In genomic region chr7:35154449-35154848, GRCm38 (mm10) we compare ENCODE assay signal across 27 mouse cellular contexts. TPM values are rescaled to one million over a fixed set of nuclear protein-coding genes. Genes with fewer than 3 reads are reported as not detected.
DNase-seq lines count a peak whose midpoint lies in the region; ATAC-seq and TF ChIP-seq lines count a peak whose summit lies in the region.
"Had no signal": no experiment of that assay in that cellular context is flagged by ENCODE, and none has a peak within 500 bp of the region (broad histone marks: within the 10 kb centered on the region; RNA-seq: fewer than 3 reads in every experiment).

No protein-coding gene starts in this region.

- no peaks in the 10 kb centered on the region for H3K27me3 ChIP-seq in intestine, embryonic 15.5 days (replicated peaks)
- H3K27me3 ChIP-seq in intestine, postnatal 0 days (replicated peaks; ENCODE audit: control insufficient read depth, insufficient read depth, low read length), result no peaks in the 10 kb centered on the region
- no peaks in the 10 kb centered on the region for H3K27me3 ChIP-seq in MEL (ENCODE audit: control insufficient read depth in 1 of 2, insufficient read depth in 2 of 2, low read length in 2 of 2)
- H3K27me3 ChIP-seq: hindbrain, embryonic 13.5 days had no signal

- H3K79me2 ChIP-seq in MEL (ENCODE audit: control insufficient read depth, insufficient read depth, low read length, poor library complexity), result no peaks in the 10 kb centered on the region

- peak; percentile 36 for DNase-seq in MEL (ENCODE audit: low read depth, low spot score)
- peak; percentile 48 for DNase-seq in induced T-regulatory cell, adult 2 months (ENCODE audit: low read depth)
- no peak for DNase-seq in left cerebral cortex, postnatal 25 days (ENCODE audit: low spot score in 2 of 2)
- DNase-seq in right cerebral cortex, postnatal 10 days (ENCODE audit: low spot score in 2 of 2), result no peak
- no peak for DNase-seq in thymus, postnatal 25 days
- DNase-seq: adrenal gland, adult 8-10 months; adrenal gland, postnatal 25 days; B cell, adult 2 months; cerebellum, adult 11-12 months; cerebellum, adult 8-10 months; cerebellum, postnatal 10 days; cerebellum, postnatal 36 days; gastrocnemius, postnatal 10 days; gastrocnemius, postnatal 36 days; heart, adult 11 months had no signal

- no peak overlapping the region for H3K27ac ChIP-seq in intestine, embryonic 15.5 days
- H3K27ac ChIP-seq in intestine, postnatal 0 days (ENCODE audit: low read depth, low read length), result no peak overlapping the region
- H3K27ac ChIP-seq in MEL (ENCODE audit: control insufficient read depth, low read depth, low read length), result no peak overlapping the region; the same call in 1 of the 2 replicates
- H3K27ac ChIP-seq: forebrain, embryonic 10.5 days; forebrain, embryonic 13.5 days; hindbrain, embryonic 13.5 days had no signal

- no peak overlapping the region for H3K4me3 ChIP-seq in intestine, embryonic 15.5 days (replicated peaks)
- no peak overlapping the region for H3K4me3 ChIP-seq in intestine, postnatal 0 days (ENCODE audit: low read depth, low read length)
- H3K4me3 ChIP-seq in MEL (ENCODE audit: control insufficient read depth in 1 of 2, insufficient read depth in 1 of 2, low read depth in 2 of 2, low read length in 2 of 2), result no peak overlapping the region
- H3K4me3 ChIP-seq: forebrain, embryonic 10.5 days; forebrain, embryonic 13.5 days; hindbrain, embryonic 13.5 days had no signal

- TF ChIP-seq RAD21 in MEL (IDR thresholded peaks at IDR 0.05; ENCODE audit: low read depth, low read length), result no peak

- intact Hi-C loops in left cerebral cortex, postnatal 25 days (cut with DNase I), result no loop called here

- H3K4me2 ChIP-seq in intestine, embryonic 15.5 days (replicated peaks), result no peak overlapping the region
- no peak overlapping the region for H3K4me2 ChIP-seq in intestine, postnatal 0 days (replicated peaks; ENCODE audit: low read depth)
- H3K4me2 ChIP-seq: forebrain, embryonic 13.5 days; heart, embryonic 11.5 days; hindbrain, embryonic 13.5 days had no signal

- TF ChIP-seq POLR2A in MEL (IDR thresholded peaks at IDR 0.05; ENCODE audit: control insufficient read depth in 1 of 2, insufficient read depth in 1 of 2, low read depth in 1 of 2, low read length in 2 of 2, poor library complexity in 1 of 2), result no peak

- H3K4me1 ChIP-seq in intestine, embryonic 15.5 days (replicated peaks), result peaks cover 1% of the 10 kb centered on the region
- H3K4me1 ChIP-seq in intestine, postnatal 0 days (replicated peaks; ENCODE audit: control insufficient read depth, insufficient read depth, low read length), result no peaks in the 10 kb centered on the region
- peaks cover 13 to 51% of the 10 kb centered on the region in 2 experiments for H3K4me1 ChIP-seq in MEL (ENCODE audit: control insufficient read depth in 1 of 2, insufficient read depth in 2 of 2, low read length in 2 of 2)
- H3K4me1 ChIP-seq: forebrain, embryonic 13.5 days; hindbrain, embryonic 13.5 days had no signal

- no peaks in the 10 kb centered on the region for H3K36me3 ChIP-seq in intestine, embryonic 15.5 days
- no peaks in the 10 kb centered on the region for H3K36me3 ChIP-seq in intestine, postnatal 0 days (ENCODE audit: control insufficient read depth, insufficient read depth)
- peaks cover 0 to 20% of the 10 kb centered on the region in 2 experiments; a peak in 2 of 4 replicates for H3K36me3 ChIP-seq in MEL (ENCODE audit: control insufficient read depth in 1 of 2, insufficient read depth in 2 of 2, low read length in 2 of 2)
- H3K36me3 ChIP-seq: forebrain, embryonic 10.5 days; hindbrain, embryonic 13.5 days had no signal

- WGBS in intestine, embryonic 15.5 days, result 61% methylated on average over 12 of the region's 12 CpGs
- 56% methylated on average over 12 of the region's 12 CpGs for WGBS in intestine, postnatal 0 days

- TF ChIP-seq CTCF in intestine, postnatal 0 days (IDR thresholded peaks at IDR 0.05; ENCODE audit: low read depth), result no peak
- TF ChIP-seq CTCF in MEL (IDR thresholded peaks at IDR 0.05 in 2 of 3, conservative IDR thresholded peaks at IDR 0.05 in 1 of 3; ENCODE audit: control insufficient read depth in 1 of 3, insufficient read depth in 1 of 3, low read depth in 2 of 3, low read length in 3 of 3, poor library complexity in 1 of 3, severe bottlenecking in 1 of 3), result no peak

- H3K9me3 ChIP-seq in intestine, embryonic 15.5 days, result no peaks in the 10 kb centered on the region
- no peaks in the 10 kb centered on the region for H3K9me3 ChIP-seq in intestine, postnatal 0 days (ENCODE audit: control insufficient read depth)
- H3K9me3 ChIP-seq in MEL (replicated peaks; ENCODE audit: insufficient read depth, low read length), result no peaks in the 10 kb centered on the region
- H3K9me3 ChIP-seq: forebrain, embryonic 13.5 days; hindbrain, embryonic 13.5 days had no signal

- no peak overlapping the region for H3K9ac ChIP-seq in intestine, embryonic 15.5 days
- H3K9ac ChIP-seq in intestine, postnatal 0 days (ENCODE audit: low read depth, low read length), result no peak overlapping the region
- no peak overlapping the region for H3K9ac ChIP-seq in MEL (ENCODE audit: control insufficient read depth, low read depth, low read length, poor library complexity, severe bottlenecking)
- H3K9ac ChIP-seq: forebrain, embryonic 13.5 days; hindbrain, embryonic 13.5 days had no signal

- ATAC-seq in intestine, embryonic 15.5 days, result peak; percentile 46; the same call in 1 of the 2 replicates
- no peak for ATAC-seq in intestine, postnatal 0 days
- ATAC-seq in megakaryocyte progenitor cell, adult 5-6 weeks (replicated peaks; ENCODE audit: poor library complexity), result 0 out of 2 replicates have a peak, but pooled peaks have one; percentile 3
- ATAC-seq: activated CD4-positive, CD25-positive, alpha-beta regulatory T cell, adult 4 months; CD4-positive, CD25-positive, alpha-beta regulatory T cell, adult 4 months; forebrain, embryonic 13.5 days; forebrain, embryonic 16.5 days; hindbrain, embryonic 16.5 days had no signal

- TF ChIP-seq EP300 in MEL (IDR thresholded peaks at IDR 0.05; ENCODE audit: low read depth in 1 of 2, low read length in 2 of 2), result peak; percentile 79 to 91

TF ChIP-seq in MEL, 35 proteins besides CTCF, POLR2A, EP300 and RAD21 (continues in another document):
- TF ChIP-seq TCF12 (IDR thresholded peaks at IDR 0.05; ENCODE audit: low read depth, low read length), result peak; percentile 92
- no peak for TF ChIP-seq SMC3 (IDR thresholded peaks at IDR 0.05; ENCODE audit: low read depth, low read length)
- TF ChIP-seq MYC (IDR thresholded peaks at IDR 0.05; ENCODE audit: low read depth, low read length), result no peak
- TF ChIP-seq ELF1 (IDR thresholded peaks at IDR 0.05; ENCODE audit: low read depth, low read length), result 0 out of 2 replicates have a peak, but pooled peaks have one; percentile 21
- TF ChIP-seq UBTF (IDR thresholded peaks at IDR 0.05; ENCODE audit: borderline replicate concordance, insufficient read depth, low read depth, low read length), result no peak
- no peak for TF ChIP-seq USF2 (IDR thresholded peaks at IDR 0.05; ENCODE audit: borderline replicate concordance in 1 of 2, insufficient read depth in 1 of 2, low read depth in 1 of 2, low read length in 2 of 2)
- TF ChIP-seq MAZ (IDR thresholded peaks at IDR 0.05; ENCODE audit: low read depth, low read length), result peak; percentile 60; the same call in 1 of the 2 replicates
- peak; percentile 59 for TF ChIP-seq TAL1 (IDR thresholded peaks at IDR 0.05; ENCODE audit: low read length)
- peak; percentile 80 for TF ChIP-seq RCOR1 (IDR thresholded peaks at IDR 0.05; ENCODE audit: low read depth, low read length)
- no peak for TF ChIP-seq MYB (IDR thresholded peaks at IDR 0.05; ENCODE audit: low read depth, low read length)
- TF ChIP-seq ZKSCAN1 (IDR thresholded peaks at IDR 0.05; ENCODE audit: low read depth, low read length), result no peak
- no peak for TF ChIP-seq HCFC1 (IDR thresholded peaks at IDR 0.05; ENCODE audit: low read depth, low read length)
- TF ChIP-seq MXI1 (IDR thresholded peaks at IDR 0.05; ENCODE audit: low read depth, low read length), result no peak; the same call in 1 of the 2 replicates
- 0 out of 2 replicates have a peak, but pooled peaks have one; percentile 24 for TF ChIP-seq BHLHE40 (IDR thresholded peaks at IDR 0.05; ENCODE audit: borderline replicate concordance, low read depth, low read length)
- TF ChIP-seq CHD1 (IDR thresholded peaks at IDR 0.05; ENCODE audit: low read depth, low read length), result no peak
- 0 out of 2 replicates have a peak, but pooled peaks have one; percentile 18 for TF ChIP-seq MAFK (IDR thresholded peaks at IDR 0.05; ENCODE audit: borderline replicate concordance, low read depth, low read length)
- TF ChIP-seq KAT2A (conservative IDR thresholded peaks at IDR 0.05; ENCODE audit: low read depth, low read length), result no peak
- peak; percentile 81 for TF ChIP-seq GATA1 (IDR thresholded peaks at IDR 0.05; ENCODE audit: low read depth, low read length)
- TF ChIP-seq SIN3A (IDR thresholded peaks at IDR 0.05; ENCODE audit: low read length), result no peak; the same call in 1 of the 2 replicates
- no peak for TF ChIP-seq MAX (IDR thresholded peaks at IDR 0.05; ENCODE audit: low read length)
- no peak for TF ChIP-seq POLR2AphosphoS2 (IDR thresholded peaks at IDR 0.05; ENCODE audit: low read length)
- no peak for TF ChIP-seq POLR2AphosphoS5 (IDR thresholded peaks at IDR 0.05; ENCODE audit: borderline replicate concordance, low read depth, low read length)

RNA-seq across cellular contexts. Expression of gene Slc7a10, which starts 31.7 kb away (rescaled TPM):
- polyA plus RNA-seq in intestine, embryonic 15.5 days (2015; fragmentation: Nextera tagmentation; extraction: Ambion mirVana), result 1.6 and 1.7 TPM in 2 replicates
- polyA plus RNA-seq in intestine, postnatal 0 days (2015; fragmentation: Nextera tagmentation; extraction: Ambion mirVana), result 0.34 and 0.42 TPM in 2 replicates
- total RNA-seq in MEL (2012; rRNA removed), result not detected in 2 replicates
- polyA plus RNA-seq in MEL (2012; ENCODE audit: insufficient read depth in 1 of 2, insufficient read length in 2 of 2, low read depth in 1 of 2, low replicate concordance in 2 of 2, missing spikeins in 1 of 2), result not detected
- total RNA-seq in megakaryocyte progenitor cell, adult 5-6 weeks (2015), result not detected in 2 replicates
- total RNA-seq in megakaryocyte progenitor cell, adult 5-6 weeks (2017), result not detected in 2 replicates
- 10 to 100 TPM; 40.8 to 50.6 TPM for total RNA-seq in left cerebral cortex, postnatal 25 days (2021)
- total RNA-seq: hematopoietic stem cell, adult 5-6 weeks had no signal

RNA-seq across cellular contexts. Expression of gene Cebpa, which starts 35.4 kb away (rescaled TPM):
- polyA plus RNA-seq in intestine, embryonic 15.5 days (2015; fragmentation: Nextera tagmentation; extraction: Ambion mirVana), result 13.9 and 14.1 TPM in 2 replicates
- 25.1 and 28.0 TPM in 2 replicates for polyA plus RNA-seq in intestine, postnatal 0 days (2015; fragmentation: Nextera tagmentation; extraction: Ambion mirVana)
- total RNA-seq in MEL (2012; rRNA removed), result 1.7 and 2.3 TPM in 2 replicates
- polyA plus RNA-seq in MEL (2012; ENCODE audit: insufficient read depth in 1 of 2, insufficient read length in 2 of 2, low read depth in 1 of 2, low replicate concordance in 2 of 2, missing spikeins in 1 of 2), result 1 to 10 TPM in 1 of 2 experiments, not detected in 1; 4.4 TPM
- 70.5 and 75.2 TPM in 2 replicates for total RNA-seq in megakaryocyte progenitor cell, adult 5-6 weeks (2015)
- total RNA-seq in megakaryocyte progenitor cell, adult 5-6 weeks (2017), result 27.2 and 29.0 TPM in 2 replicates
- total RNA-seq in left cerebral cortex, postnatal 25 days (2021), result 10 to 100 TPM in 1 of 2 experiments, 1 to 10 TPM in 1; 8.7 to 10.1 TPM

Comparison
In these comparisons a context has a peak if more than half of its experiments do, and no peak if none do; other contexts are left out.
1. DNase-seq: peak in MEL (single experiment) and induced T-regulatory cell, adult 2 months (single experiment); none in left cerebral cortex, postnatal 25 days (0 of 2), right cerebral cortex, postnatal 10 days (0 of 2) and thymus, postnatal 25 days (single experiment).
2. RNA of gene Slc7a10, which starts 31.7 kb away (total RNA-seq): 40.8 to 50.6 TPM in left cerebral cortex, postnatal 25 days; not detected in MEL and not detected in megakaryocyte progenitor cell, adult 5-6 weeks; every median in the first group is over 10 times any median in the second.